Mouse (Mus musculus) spleen, adult 2 months (tissue): ENCODE data around the gene C2cd3. TPM values are rescaled to one million over a fixed set of nuclear protein-coding genes. Genes with fewer than 3 reads are reported as not detected.

ENCODE experiments used
- DNase-seq, 2 experiments: peaks; one replicate each; pipeline versions ENCODE4 v3.0.0 to v3.0.0-alpha.2; 2012 to 2021; ENCODE audit warnings: low spot score in 2 of 2, low read depth in 1 of 2
- H3K27ac ChIP-seq: fragments of 200-500 bp; 2 replicates; pipeline ENCODE4 v1.5.1; 2012; ENCODE audit warnings: low read length, inconsistent platforms; ENCODE audit not compliant: insufficient read depth
- H3K27me3 ChIP-seq: fragments of 200-500 bp; 2 replicates; pipeline ENCODE4 v1.6.1; 2012; ENCODE audit warnings: mild to moderate bottlenecking, moderate library complexity, low read length, inconsistent platforms; ENCODE audit not compliant: control insufficient read depth, insufficient read depth
- H3K36me3 ChIP-seq: fragments of 200-500 bp; 2 replicates; pipeline ENCODE4 v1.6.1; 2012; ENCODE audit warnings: mild to moderate bottlenecking, low read length, inconsistent platforms; ENCODE audit not compliant: control insufficient read depth, insufficient read depth
- H3K4me1 ChIP-seq: fragments of 200-500 bp; 2 replicates; pipeline ENCODE4 v1.6.1; 2011; ENCODE audit warnings: inconsistent platforms; ENCODE audit not compliant: control insufficient read depth, insufficient read depth, insufficient read length
- H3K4me3 ChIP-seq: fragments of 200-500 bp; 2 replicates; pipeline ENCODE4 v1.5.1; 2011; ENCODE audit warnings: mild to moderate bottlenecking, inconsistent platforms; ENCODE audit not compliant: insufficient read depth, insufficient read length; ENCODE audit errors: extremely low read depth
- CTCF ChIP-seq: fragments of 200-500 bp; IDR thresholded peaks from 2 replicates; pipeline ENCODE4 v1.5.1; 2011; ENCODE audit warnings: mild to moderate bottlenecking, inconsistent platforms; ENCODE audit not compliant: insufficient read depth, insufficient read length, insufficient replicate concordance; ENCODE audit errors: extremely low read depth
- POLR2A ChIP-seq: fragments of 200-500 bp; IDR thresholded peaks from 2 replicates; pipeline ENCODE4 v1.6.1; 2011; ENCODE audit warnings: low read depth, low read length, inconsistent platforms
- WGBS: fragments of 180-500 bp; shearing (Covaris S2); methylation state at CpG from one replicate; pipeline ENCODE4 v1.1.7; 2018; 5-methylcytosine and 5-hydroxymethylcytosine counted together
- polyA plus RNA-seq: library from polyadenylated mRNA; depleted of rRNA; stranded (reverse); fragments of >200 nt; gene quantifications from 2 replicates; pipeline ENCODE4 v1.2.3, GENCODE M21; 2012

C2cd3 gene
- polyA plus RNA-seq, 1 experiment: 24.1 TPM

DNA sequence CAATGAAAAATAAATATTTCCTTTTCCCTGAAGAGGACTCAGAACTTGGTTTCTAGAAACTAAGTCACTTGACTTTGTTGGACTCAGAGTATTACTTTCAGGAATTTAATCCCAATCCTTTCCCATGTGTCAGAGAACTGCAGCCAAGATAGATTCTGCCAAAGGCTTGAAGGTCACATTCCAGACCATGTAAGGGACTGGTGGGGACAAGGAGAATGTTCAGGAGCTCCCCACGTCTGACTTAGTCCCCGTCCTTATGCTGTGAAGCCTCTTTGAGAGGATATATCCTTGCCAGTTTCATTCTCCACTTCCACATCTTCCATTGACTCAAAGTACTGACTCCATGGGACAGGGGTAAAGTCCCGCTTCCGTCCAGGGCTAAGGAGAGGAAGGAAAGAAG lies 17.0 kb upstream of the C2cd3 start:
- 89% methylated on average over 4 of the region's 4 CpGs for WGBS
- no peaks in the 10 kb centered on the region for H3K27me3 ChIP-seq
- no peak for TF ChIP-seq POLR2A
- TF ChIP-seq CTCF: no peak
- no peaks in the 10 kb centered on the region for H3K4me1 ChIP-seq
- DNase-seq: no peak
- no peak overlapping the region for H3K4me3 ChIP-seq
- H3K27ac ChIP-seq: no peak overlapping the region
- peaks cover 3% of the 10 kb centered on the region; the same call in 1 of the 2 replicates for H3K36me3 ChIP-seq

DNA sequence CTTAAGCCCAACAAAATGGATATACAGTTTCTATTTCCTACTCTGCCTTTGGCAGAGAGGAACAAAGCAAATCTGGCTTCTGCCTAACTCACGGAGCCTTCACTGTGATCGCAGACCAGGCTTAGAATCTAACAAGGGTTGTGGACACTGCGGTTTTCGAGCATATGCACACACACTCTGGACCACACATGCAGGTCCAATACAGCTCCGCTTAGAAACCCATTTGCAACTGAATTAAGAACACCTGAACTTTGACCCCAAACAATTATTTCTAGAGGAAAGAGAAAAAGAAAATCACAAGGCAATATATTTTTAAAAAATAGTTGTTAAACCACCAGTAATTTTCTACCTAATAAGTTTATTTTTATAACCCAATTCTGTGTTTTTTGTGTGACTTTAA lies 15.7 kb upstream of the C2cd3 start:
- Histone ChIP-seq H3K27me3 (no peaks in the 10 kb centered on the region), H3K4me3 (no peak overlapping the region), H3K36me3 (peaks cover 2% of the 10 kb centered on the region; the same call in 1 of the 2 replicates), H3K27ac (no peak overlapping the region), H3K4me1 (no peaks in the 10 kb centered on the region)
- DNase-seq: no peak
- WGBS: 94% methylated on average over 5 of the region's 5 CpGs
- TF ChIP-seq CTCF: no peak
- TF ChIP-seq POLR2A: no peak

DNA sequence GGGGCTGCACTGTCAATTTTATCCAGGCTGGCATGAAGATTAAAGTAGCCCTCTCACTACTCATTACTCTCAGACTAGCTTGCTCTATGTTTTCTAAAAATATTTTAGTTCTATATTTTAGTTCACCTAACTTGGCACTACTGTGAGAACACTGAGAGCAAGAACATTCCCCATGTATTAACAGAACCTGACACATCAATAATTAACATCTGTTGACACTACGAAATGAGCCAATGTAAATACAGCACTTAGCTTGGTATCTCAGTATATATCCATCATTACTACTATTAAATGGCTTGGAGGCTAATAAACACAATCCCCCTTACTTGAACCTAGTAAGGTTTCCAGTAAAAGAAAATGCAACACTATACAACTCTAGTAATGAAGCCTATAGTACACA lies 15.3 kb upstream of the C2cd3 start:
- H3K27me3 ChIP-seq: no peaks in the 10 kb centered on the region
- DNase-seq: no peak
- TF ChIP-seq CTCF (no peak), POLR2A (no peak)
- WGBS: 96% methylated on average over 1 of the region's 1 CpGs
- H3K27ac ChIP-seq: no peak overlapping the region
- peaks cover 2% of the 10 kb centered on the region; the same call in 1 of the 2 replicates for H3K36me3 ChIP-seq
- H3K4me1 ChIP-seq: no peaks in the 10 kb centered on the region
- H3K4me3 ChIP-seq: no peak overlapping the region

DNA sequence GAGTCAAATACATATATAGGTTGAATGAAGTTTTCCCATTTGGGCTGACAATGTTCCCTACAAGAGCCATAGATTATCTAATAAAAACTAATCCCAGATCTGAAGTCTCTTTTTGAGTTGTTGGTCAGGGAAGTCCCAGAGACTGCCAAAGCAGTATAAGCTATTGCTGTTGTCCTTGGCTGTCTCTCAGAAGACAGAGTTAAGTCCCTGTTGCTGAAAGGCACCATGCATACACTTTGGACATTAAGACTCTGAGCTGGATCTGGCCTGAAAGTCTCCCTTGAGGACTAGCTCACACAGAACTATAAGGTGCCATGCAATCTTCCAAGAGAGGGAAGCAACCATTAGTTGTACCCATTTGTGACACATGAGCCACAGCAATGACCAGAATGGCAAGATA lies 14.2 kb upstream of the C2cd3 start:
- H3K36me3 ChIP-seq: peaks cover 2% of the 10 kb centered on the region; the same call in 1 of the 2 replicates
- H3K27me3 ChIP-seq: no peaks in the 10 kb centered on the region
- no peak for DNase-seq
- TF ChIP-seq POLR2A: no peak
- no peak for TF ChIP-seq CTCF
- no peak overlapping the region for H3K27ac ChIP-seq
- H3K4me1 ChIP-seq: no peaks in the 10 kb centered on the region
- no peak overlapping the region for H3K4me3 ChIP-seq

DNA sequence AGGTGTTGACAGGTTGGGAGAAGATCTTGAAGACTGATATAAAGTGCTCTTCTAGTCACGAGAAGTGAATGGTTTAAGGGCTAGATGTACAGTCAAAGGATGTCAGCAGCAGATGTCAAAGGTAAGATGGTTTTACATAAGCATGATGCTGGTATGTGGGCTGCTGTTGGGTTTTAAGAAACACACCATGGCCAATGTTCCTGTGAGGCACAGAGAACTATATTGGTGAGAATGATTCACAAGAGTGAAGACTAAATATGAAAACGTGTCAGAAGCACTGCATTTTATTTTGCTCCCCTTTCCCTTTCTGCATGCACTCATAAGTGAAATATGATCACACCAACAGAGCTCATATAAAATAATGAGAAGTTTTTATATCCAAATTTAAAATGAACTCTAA lies 8.9 kb upstream of the C2cd3 start:
- Histone ChIP-seq H3K27me3 (no peaks in the 10 kb centered on the region), H3K36me3 (no peaks in the 10 kb centered on the region; the same call in 1 of the 2 replicates), H3K4me1 (no peaks in the 10 kb centered on the region), H3K4me3 (no peak overlapping the region), H3K27ac (no peak overlapping the region)
- DNase-seq: no peak
- 90% methylated on average over 2 of the region's 2 CpGs for WGBS
- TF ChIP-seq POLR2A (no peak), CTCF (no peak)

DNA sequence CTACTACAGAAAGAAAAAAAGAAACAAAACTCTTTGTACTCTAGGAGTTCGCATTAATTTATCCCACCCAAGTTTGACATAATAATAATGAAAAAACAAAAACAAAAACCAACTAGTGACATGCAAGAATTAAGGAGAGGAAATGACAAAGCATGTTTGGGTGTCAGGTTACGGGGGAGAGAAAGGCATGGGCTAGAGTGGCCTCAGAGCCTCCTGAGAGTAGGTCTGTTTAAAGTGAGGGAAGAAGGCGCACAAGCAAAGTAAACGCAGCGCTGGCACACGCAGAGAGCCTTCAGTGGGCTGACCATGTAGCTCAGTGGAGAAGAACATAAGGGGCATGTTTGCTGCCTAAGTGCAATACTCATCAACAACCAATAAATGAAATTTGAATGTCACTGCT lies 7.1 kb upstream of the C2cd3 start:
- H3K4me3 ChIP-seq: no peak overlapping the region
- no peak for TF ChIP-seq CTCF
- TF ChIP-seq POLR2A: no peak
- no peak for DNase-seq
- WGBS: 63% methylated on average over 6 of the region's 6 CpGs
- H3K36me3 ChIP-seq: no peaks in the 10 kb centered on the region; the same call in 1 of the 2 replicates
- H3K27me3 ChIP-seq: no peaks in the 10 kb centered on the region
- no peak overlapping the region for H3K27ac ChIP-seq
- H3K4me1 ChIP-seq: no peaks in the 10 kb centered on the region

DNA sequence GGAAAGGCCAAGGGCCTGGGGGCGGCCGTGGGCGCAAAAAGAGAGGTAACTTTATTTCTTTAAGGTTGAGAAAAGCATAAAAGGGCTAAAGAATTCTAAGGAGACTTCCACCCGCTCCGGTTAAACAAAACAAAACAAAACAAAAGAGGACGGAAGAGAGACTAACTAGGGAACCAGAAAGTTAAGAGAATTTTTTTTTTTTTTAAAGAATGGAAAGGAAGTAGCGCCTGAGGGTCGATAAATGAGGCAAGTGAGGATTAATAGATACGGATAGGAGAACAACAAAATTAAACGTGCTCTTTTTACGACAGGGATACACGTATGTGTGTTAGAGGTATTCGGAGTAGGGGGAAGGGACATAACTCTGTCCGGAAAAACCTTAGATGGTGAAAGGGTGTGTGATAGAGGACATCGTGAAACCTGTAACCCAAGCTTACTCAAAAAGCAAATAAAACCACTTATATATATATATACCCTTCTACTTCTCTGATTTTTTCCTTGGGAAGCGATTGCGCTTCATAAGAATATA lies 483 bp downstream of the C2cd3 start:
- Histone ChIP-seq H3K27ac (peak overlapping the region; percentile 74), H3K36me3 (peaks cover 12% of the 10 kb centered on the region), H3K4me3 (peak overlapping the region; percentile 76), H3K27me3 (no peaks in the 10 kb centered on the region), H3K4me1 (peaks cover 2% of the 10 kb centered on the region; the same call in 1 of the 2 replicates)
- TF ChIP-seq POLR2A: no peak
- no peak for TF ChIP-seq CTCF
- 7% methylated on average over 17 of the region's 17 CpGs for WGBS
- peak in 1 of 2 experiments; percentile 22 for DNase-seq
